Mouse (Mus musculus) cerebellum, adult 11 months (tissue): ENCODE data around the gene Gramd1a.

Experiments
- DNase-seq: peaks from one replicate; pipeline ENCODE4 v3.0.0; 2022

The Gramd1a gene

GRCm38 (mm10) chr7:31155296-31156033 is at the start of gene Gramd1a:
Gene Gramd1a (minus strand): TSS chr7:31155896.
- DNase-seq = no peak

- no peak for DNase-seq
Observed at GRCm38 (mm10) chr7:31195591-31196307, 40.1 kb upstream of the Gramd1a start.

- no peak for DNase-seq
Observed at GRCm38 (mm10) chr7:31184711-31185110, 29.0 kb upstream of the Gramd1a start.

- DNase-seq = no peak
Observed at GRCm38 (mm10) chr7:31182863-31183262, 27.2 kb upstream of the Gramd1a start.

- peak; percentile 61 for DNase-seq
Observed at GRCm38 (mm10) chr7:31176886-31177763, 21.4 kb upstream of the Gramd1a start.

- DNase-seq = no peak
Observed at GRCm38 (mm10) chr7:31175096-31175495, 19.4 kb upstream of the Gramd1a start.

GRCm38 (mm10) chr7:31174466-31174865 is 18.8 kb upstream of the Gramd1a start:
- no peak for DNase-seq

- DNase-seq = no peak
Observed at GRCm38 (mm10) chr7:31172238-31172637, 16.5 kb upstream of the Gramd1a start.

- no peak for DNase-seq
Observed at GRCm38 (mm10) chr7:31170520-31170919, 14.8 kb upstream of the Gramd1a start.

- no peak for DNase-seq
Observed at GRCm38 (mm10) chr7:31168412-31168811, 12.7 kb upstream of the Gramd1a start.

- DNase-seq = no peak
Observed at GRCm38 (mm10) chr7:31164748-31165147, 9.1 kb upstream of the Gramd1a start.

- no peak for DNase-seq
Observed at GRCm38 (mm10) chr7:31163666-31164577, 8.2 kb upstream of the Gramd1a start.

GRCm38 (mm10) chr7:31162324-31162723 is 6.6 kb upstream of the Gramd1a start:
- no peak for DNase-seq

- no peak for DNase-seq
Observed at GRCm38 (mm10) chr7:31161831-31162230, 6.1 kb upstream of the Gramd1a start.

- no peak for DNase-seq
Observed at GRCm38 (mm10) chr7:31161246-31161645, 5.5 kb upstream of the Gramd1a start.

GRCm38 (mm10) chr7:31160763-31161162 is 5.1 kb upstream of the Gramd1a start:
- no peak for DNase-seq

- DNase-seq = no peak
Observed at GRCm38 (mm10) chr7:31156034-31156928, 585 bp upstream of the Gramd1a start.

GRCm38 (mm10) chr7:31153536-31154320 is 2.0 kb downstream of the Gramd1a start:
- DNase-seq = no peak

- DNase-seq = peak; percentile 54
Observed at GRCm38 (mm10) chr7:31151301-31152241, 4.1 kb downstream of the Gramd1a start.
